Mouse (Mus musculus) activated CD4-positive, CD25-positive, alpha-beta regulatory T cell, adult 9 weeks (primary cell): Measurements from ENCODE around the gene Ctbp1. TPM values are rescaled to one million over a fixed set of nuclear protein-coding genes. Genes with fewer than 3 reads are reported as not detected.

Experiments
- polyA plus RNA-seq: library from polyadenylated mRNA; unstranded; fragments of 100-300 nt; shearing (Covaris generic); gene quantifications from one replicate; pipeline ENCODE4 v1.2.1, GENCODE M21; 2017

Ctbp1 gene
- polyA plus RNA-seq = 11.7 TPM

DNA sequence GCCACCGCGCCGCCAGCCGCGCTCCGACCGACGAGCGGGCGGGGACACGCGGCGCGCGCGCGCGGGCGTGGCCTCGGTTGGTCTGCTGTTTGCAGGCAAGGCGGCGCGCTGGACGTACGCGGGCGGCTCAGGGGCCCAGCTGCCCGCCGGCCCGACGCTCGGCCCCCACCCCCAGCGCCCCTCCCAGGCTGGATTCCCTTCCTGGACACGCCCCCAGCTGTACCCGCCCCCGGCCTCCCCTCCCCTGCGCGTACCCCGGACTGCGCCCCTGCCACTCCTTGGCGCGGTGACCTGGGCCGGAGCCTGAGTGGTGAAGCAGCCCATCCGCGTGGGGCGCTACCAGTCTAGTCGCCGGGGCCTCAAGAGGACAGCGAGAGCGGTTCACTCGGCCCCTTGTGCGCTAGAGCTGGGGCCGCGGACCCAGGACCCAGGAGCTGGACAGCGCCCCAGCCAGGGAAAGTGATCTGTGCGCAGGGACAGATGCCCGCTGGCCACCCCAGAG, at the start of gene Ctbp1:
Gene Ctbp1 (minus strand): TSS at position 42 of the 502 bp plus-strand sequence.

DNA sequence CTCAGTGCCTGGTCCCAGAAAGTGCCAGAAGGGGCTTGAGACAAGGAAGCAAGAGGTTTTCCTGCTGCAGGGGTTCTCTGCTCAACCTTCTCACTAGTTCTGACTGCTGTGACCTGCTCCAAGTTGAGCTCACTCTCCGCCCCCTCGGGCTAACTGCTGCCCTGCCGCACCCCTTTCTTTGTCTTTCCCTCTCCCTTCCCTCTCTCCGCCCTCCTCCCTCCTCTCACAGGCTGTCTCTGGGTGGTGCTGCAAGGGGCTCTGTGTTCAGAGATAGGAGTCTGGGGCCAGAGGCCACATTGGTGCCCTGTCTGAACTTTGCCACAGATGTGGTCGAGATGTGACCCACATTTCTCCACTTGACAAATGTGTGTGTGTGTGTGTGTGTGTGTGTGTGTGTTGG, 56.7 kb downstream of the Ctbp1 start, which contains the start of gene Spon2:
Gene Spon2 (minus strand): TSS at position 375 of the 400 bp plus-strand sequence.

Other genes starting within 250 kb of the Ctbp1 start
- gene Slc5a1, start 170.8 kb downstream of the Ctbp1 start, polyA plus RNA-seq = not detected
- gene Spon2, start 56.5 kb downstream of the Ctbp1 start, polyA plus RNA-seq = not detected
- gene Maea, start 60.5 kb upstream of the Ctbp1 start, polyA plus RNA-seq = 117 TPM
- 12.3 TPM for gene Uvssa, start 103.6 kb upstream of the Ctbp1 start, polyA plus RNA-seq
- not detected for gene Nkx1-1, start 159.0 kb upstream of the Ctbp1 start, polyA plus RNA-seq